Comparison of ENCODE assay signal across 10 mouse cellular contexts in genomic region chr2:61062125-61062524, GRCm38 (mm10).
DNase-seq lines count a peak whose midpoint lies in the region; ATAC-seq lines count a peak whose summit lies in the region.
"Had no signal": no experiment of that assay in that cellular context is flagged by ENCODE, and none has a peak within 500 bp of the region (broad histone marks: within the 10 kb centered on the region; RNA-seq: fewer than 3 reads in every experiment).

No protein-coding gene starts in this region.

- H3K4me2 ChIP-seq in lung, embryonic 15.5 days: no peak overlapping the region
- no peak overlapping the region for H3K4me2 ChIP-seq in forebrain, embryonic 15.5 days (replicated peaks)

- H3K4me3 ChIP-seq in lung, embryonic 15.5 days: no peak overlapping the region
- H3K4me3 ChIP-seq in forebrain, embryonic 15.5 days: no peak overlapping the region

- H3K9me3 ChIP-seq in lung, embryonic 15.5 days: no peaks in the 10 kb centered on the region
- H3K9me3 ChIP-seq in forebrain, embryonic 15.5 days: no peaks in the 10 kb centered on the region; the same call in 1 of the 2 replicates

- H3K27me3 ChIP-seq in lung, embryonic 15.5 days: no peaks in the 10 kb centered on the region
- H3K27me3 ChIP-seq in forebrain, embryonic 15.5 days: no peaks in the 10 kb centered on the region

- H3K4me1 ChIP-seq in lung, embryonic 15.5 days: peaks cover 24% of the 10 kb centered on the region
- no peaks in the 10 kb centered on the region; the same call in 1 of the 2 replicates for H3K4me1 ChIP-seq in forebrain, embryonic 15.5 days

- WGBS in lung, embryonic 15.5 days: 46% methylated on average over 2 of the region's 2 CpGs
- 79% methylated on average over 2 of the region's 2 CpGs for WGBS in forebrain, embryonic 15.5 days

- ATAC-seq in lung, embryonic 15.5 days (ENCODE audit: borderline replicate concordance, extremely low read depth, low FRiP score, low TSS enrichment): peak; percentile 57; the same call in 1 of the 2 replicates
- no peak for ATAC-seq in forebrain, embryonic 15.5 days (replicated peaks)
- ATAC-seq: activated CD4-positive, CD25-positive, alpha-beta regulatory T cell, adult 4 months had no signal

- no peaks in the 10 kb centered on the region for H3K36me3 ChIP-seq in lung, embryonic 15.5 days
- no peaks in the 10 kb centered on the region for H3K36me3 ChIP-seq in forebrain, embryonic 15.5 days

- H3K9ac ChIP-seq in lung, embryonic 15.5 days: no peak overlapping the region
- H3K9ac ChIP-seq in forebrain, embryonic 15.5 days (replicated peaks): no peak overlapping the region

- no peak overlapping the region for H3K27ac ChIP-seq in lung, embryonic 15.5 days
- no peak overlapping the region for H3K27ac ChIP-seq in forebrain, embryonic 15.5 days (replicated peaks)

- peak; percentile 44 for DNase-seq in adrenal gland, adult 8-10 months
- peak; percentile 41 for DNase-seq in embryo, embryonic 11 days
- DNase-seq in heart, postnatal 4 days: peak; percentile 37
- DNase-seq in layer of hippocampus, postnatal 25 days (ENCODE audit: extremely low spot score in 1 of 2, low spot score in 1 of 2): no peak
- no peak for DNase-seq in adipocyte (ENCODE audit: low spot score)
- DNase-seq: cerebellum, postnatal 10 days; right cerebral cortex, postnatal 4 days had no signal

Comparison
In these comparisons a context has a peak if more than half of its experiments do, and no peak if none do; other contexts are left out.
1. DNase-seq: peak in adrenal gland, adult 8-10 months (single experiment), embryo, embryonic 11 days (single experiment) and heart, postnatal 4 days (single experiment); none in layer of hippocampus, postnatal 25 days (0 of 2) and adipocyte (single experiment).